Mouse (Mus musculus): ENCODE data around the gene Ddx50.

- TF ChIP-seq POLR2A (IDR thresholded peaks at IDR 0.05; ENCODE audit: borderline replicate concordance, extremely low read depth, insufficient read depth, insufficient read length, poor library complexity, severe bottlenecking) (no peak), CTCF (IDR thresholded peaks at IDR 0.05; ENCODE audit: borderline replicate concordance, extremely low read depth, insufficient read depth, insufficient read length) (no peak)
These were observed 41.8 kb upstream of the Ddx50 start for GRCm38 (mm10) chr10:62692771-62693170.
